Mouse (Mus musculus) gastrocnemius, adult 18-20 months (tissue): ENCODE measurements around the gene Polr1e. TPM values are rescaled to one million over a fixed set of nuclear protein-coding genes. Genes with fewer than 3 reads are reported as not detected.
"Not testable (repeated sequence)": the region's sequence is repeated elsewhere in the genome, so short reads cannot be mapped to it uniquely, and the experiment has no call there.

ENCODE experiments used
- DNase-seq: peaks from one replicate; pipeline ENCODE4 v3.0.0; 2021; ENCODE audit warnings: low spot score
- long read RNA-seq, 2 experiments: library from polyadenylated mRNA; stranded (forward); transcript quantifications; one replicate each; pipeline ENCODE4 v2.0.0; 2021
- total RNA-seq, 2 experiments: library from RNA; stranded (reverse); gene quantifications; 2 replicates each; pipeline ENCODE4 v1.2.3; 2021

The Polr1e gene
- 1 to 10 TPM; 4.1 to 4.5 TPM for total RNA-seq
- long read RNA-seq, experiment 1, transcript Polr1e-204 (12 exons, 2,986 nt): major isoform, 5 of 5 reads
- long read RNA-seq, experiment 1, partial matches to known transcripts: 0 of 5 reads
- long read RNA-seq, experiment 1, other reads (novel, unspliced or antisense): 0 of 5 reads
- long read RNA-seq, experiment 2, transcript Polr1e-204 (12 exons, 2,986 nt): major isoform, 5 of 5 reads
- long read RNA-seq, experiment 2, partial matches to known transcripts: 0 of 5 reads
- long read RNA-seq, experiment 2, other reads (novel, unspliced or antisense): 0 of 5 reads

GRCm38 (mm10) chr4:45018452-45018980, at the start of gene Polr1e:
Gene Polr1e (plus strand): TSS chr4:45018583.
- DNase-seq: peak; percentile 96

- DNase-seq: no peak
These were observed 48.3 kb upstream of the Polr1e start for GRCm38 (mm10) chr4:44970056-44970455.

GRCm38 (mm10) chr4:44970612-44971110, 47.7 kb upstream of the Polr1e start:
- DNase-seq: peak; percentile 42

GRCm38 (mm10) chr4:44973450-44973849, 44.9 kb upstream of the Polr1e start:
- DNase-seq: peak; percentile 80

- DNase-seq: no peak
These were observed 44.5 kb upstream of the Polr1e start for GRCm38 (mm10) chr4:44973871-44974270.

GRCm38 (mm10) chr4:44974331-44974730, 44.1 kb upstream of the Polr1e start:
- no peak for DNase-seq

GRCm38 (mm10) chr4:44976026-44976615, 42.3 kb upstream of the Polr1e start:
- DNase-seq: no peak

GRCm38 (mm10) chr4:44976921-44977710, 41.3 kb upstream of the Polr1e start:
- no peak for DNase-seq

GRCm38 (mm10) chr4:44978175-44978574, 40.2 kb upstream of the Polr1e start:
- DNase-seq: no peak

- DNase-seq: no peak
These were observed 38.5 kb upstream of the Polr1e start for GRCm38 (mm10) chr4:44979794-44980338.

- DNase-seq: peak; percentile 75
These were observed 37.0 kb upstream of the Polr1e start, which contains the start of gene Grhpr for GRCm38 (mm10) chr4:44981280-44981973. Gene Grhpr (plus strand): TSS chr4:44981395.

- no peak for DNase-seq
These were observed 36.5 kb upstream of the Polr1e start for GRCm38 (mm10) chr4:44981974-44982287.

GRCm38 (mm10) chr4:44982440-44983130, 35.8 kb upstream of the Polr1e start:
- no peak for DNase-seq

GRCm38 (mm10) chr4:44983131-44983740, 35.1 kb upstream of the Polr1e start:
- no peak for DNase-seq

- DNase-seq: no peak
These were observed 27.8 kb upstream of the Polr1e start for GRCm38 (mm10) chr4:44990560-44990959.

GRCm38 (mm10) chr4:44992330-44992729, 26.1 kb upstream of the Polr1e start:
- DNase-seq: not testable (repeated sequence)

GRCm38 (mm10) chr4:44993179-44993578, 25.2 kb upstream of the Polr1e start:
- not testable (repeated sequence) for DNase-seq

GRCm38 (mm10) chr4:44993847-44994246, 24.5 kb upstream of the Polr1e start:
- no peak for DNase-seq

- DNase-seq: no peak
These were observed 23.6 kb upstream of the Polr1e start for GRCm38 (mm10) chr4:44994776-44995175.

- no peak for DNase-seq
These were observed 20.3 kb upstream of the Polr1e start for GRCm38 (mm10) chr4:44998071-44998470.
